Mouse (Mus musculus) ES-Bruce4 (cell line): Measurements from ENCODE around the gene Taar8c. TPM values are rescaled to one million over a fixed set of nuclear protein-coding genes. Genes with fewer than 3 reads are reported as not detected.
"Not testable (repeated sequence)": the region's sequence is repeated elsewhere in the genome, so short reads cannot be mapped to it uniquely, and the experiment has no call there.

Experiments used
- H3K27ac ChIP-seq: 2 replicates; pipeline ENCODE4 v1.5.1; 2012; ENCODE audit warnings: low read length, inconsistent platforms; ENCODE audit not compliant: insufficient read depth
- H3K27me3 ChIP-seq: 2 replicates; pipeline ENCODE4 v1.6.1; 2012; ENCODE audit warnings: mild to moderate bottlenecking, low read length, inconsistent platforms; ENCODE audit not compliant: control insufficient read depth, poor library complexity, insufficient read depth, severe bottlenecking
- H3K36me3 ChIP-seq: 2 replicates; pipeline ENCODE4 v1.6.1; 2012; ENCODE audit warnings: inconsistent platforms, mild to moderate bottlenecking, low read length, moderate library complexity; ENCODE audit not compliant: control insufficient read depth, poor library complexity, insufficient read depth, severe bottlenecking
- H3K4me1 ChIP-seq: one replicate; pipeline ENCODE4 v1.8.1; 2011; ENCODE audit warnings: low read length; ENCODE audit not compliant: control insufficient read depth, insufficient read depth
- H3K4me3 ChIP-seq: 2 replicates; pipeline ENCODE4 v1.5.1; 2011; ENCODE audit warnings: low read depth, mild to moderate bottlenecking, low read length
- H3K9ac ChIP-seq: 2 replicates; pipeline ENCODE4 v1.6.1; 2012; ENCODE audit warnings: low read depth, mild to moderate bottlenecking, inconsistent platforms; ENCODE audit not compliant: poor library complexity, severe bottlenecking
- H3K9me3 ChIP-seq: replicated peaks from 2 replicates; pipeline ENCODE4 v1.6.1; 2012; ENCODE audit warnings: mild to moderate bottlenecking, low read length, inconsistent platforms; ENCODE audit not compliant: control insufficient read depth, poor library complexity, insufficient read depth, severe bottlenecking
- CTCF ChIP-seq: IDR thresholded peaks from one replicate; pipeline ENCODE4 v1.8.1; 2011; ENCODE audit warnings: low read depth, low read length
- EP300 ChIP-seq: IDR thresholded peaks from 2 replicates; pipeline ENCODE4 v1.6.1; 2011; ENCODE audit warnings: low read depth, low read length; ENCODE audit not compliant: insufficient read depth
- POLR2A ChIP-seq: IDR thresholded peaks from one replicate; pipeline ENCODE4 v1.8.1; 2011; ENCODE audit warnings: low read length; ENCODE audit not compliant: insufficient read depth
- polyA plus RNA-seq: library from polyadenylated mRNA; stranded (reverse); fragments of >200 nt; gene quantifications from 2 replicates; pipeline ENCODE4 v1.2.4, GENCODE M21; 2011; ENCODE audit warnings: low read depth; ENCODE audit not compliant: missing spikeins, insufficient read depth, insufficient read length

Gene Taar8c
- polyA plus RNA-seq, 1 experiment, result not detected

DNA sequence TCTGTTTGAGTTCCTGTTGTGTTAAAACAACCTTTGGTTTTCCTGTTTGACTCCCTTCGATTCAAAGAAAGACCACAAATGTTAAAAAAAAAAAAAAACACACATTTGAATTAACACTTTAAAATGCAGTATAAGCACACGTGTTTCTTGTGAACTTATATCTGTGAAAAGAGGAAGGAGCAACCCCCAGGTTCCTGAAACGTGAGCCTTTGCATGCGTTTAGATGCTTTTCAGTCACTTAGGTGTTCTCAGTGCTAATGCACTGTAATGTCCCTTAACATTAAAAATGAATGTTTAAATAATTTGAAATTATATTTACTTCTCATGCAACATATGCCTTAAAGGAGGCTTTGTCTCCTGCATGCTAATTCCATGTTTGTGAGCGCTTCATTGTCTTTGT, 6.0 kb upstream of the Taar8c start:
- H3K9me3 ChIP-seq, result no peaks in the 10 kb centered on the region
- no peaks in the 10 kb centered on the region for H3K36me3 ChIP-seq
- no peaks in the 10 kb centered on the region for H3K27me3 ChIP-seq
- H3K4me3 ChIP-seq, result no peak overlapping the region
- no peaks in the 10 kb centered on the region for H3K4me1 ChIP-seq
- H3K27ac ChIP-seq, result no peak overlapping the region
- no peak overlapping the region for H3K9ac ChIP-seq
- no peak for TF ChIP-seq POLR2A
- TF ChIP-seq EP300, result no peak
- no peak for TF ChIP-seq CTCF

DNA sequence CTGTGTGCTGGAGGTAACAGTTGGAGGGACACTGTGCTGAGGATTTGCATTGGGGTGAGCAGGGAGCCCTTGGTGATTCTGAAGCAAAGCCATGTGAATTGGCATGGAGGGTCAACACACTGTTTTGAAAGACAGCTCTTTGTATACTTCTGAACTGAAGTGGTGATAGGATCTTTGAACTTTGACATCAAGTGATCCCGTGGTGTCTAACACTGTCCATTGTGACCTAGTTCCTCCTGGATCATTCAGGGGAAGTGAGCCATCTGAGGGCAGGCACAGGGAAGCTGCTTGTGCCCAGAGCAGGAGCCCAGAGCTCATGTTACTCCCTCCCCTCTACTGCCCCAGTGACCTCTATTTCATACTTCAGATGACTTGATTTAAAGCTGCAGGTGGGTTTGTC, 1.6 kb upstream of the Taar8c start:
- not testable (repeated sequence) for H3K27me3 ChIP-seq, H3K4me1 ChIP-seq, H3K36me3 ChIP-seq, H3K9ac ChIP-seq, H3K4me3 ChIP-seq, H3K27ac ChIP-seq, H3K9me3 ChIP-seq

DNA sequence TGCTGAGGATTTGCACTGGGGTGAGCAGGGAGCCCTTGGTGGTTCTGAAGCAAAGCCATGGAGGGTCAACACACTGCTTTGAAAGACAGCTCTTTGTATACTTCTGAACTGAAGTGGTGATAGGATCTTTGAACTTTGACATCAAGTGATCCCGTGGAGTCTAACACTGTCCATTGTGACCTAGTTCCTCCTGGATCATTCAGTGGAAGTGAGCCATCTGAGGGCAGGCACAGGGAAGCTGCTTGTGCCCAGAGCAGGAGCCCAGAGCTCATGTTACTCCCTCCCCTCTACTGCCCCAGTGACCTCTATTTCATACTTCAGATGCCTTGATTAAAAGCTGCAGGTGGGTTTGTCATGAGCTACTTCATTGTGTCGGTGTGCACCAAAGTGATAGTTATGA, 4.7 kb downstream of the Taar8c start:
- H3K36me3 ChIP-seq, H3K27ac ChIP-seq, H3K27me3 ChIP-seq, H3K4me3 ChIP-seq, H3K9ac ChIP-seq, H3K4me1 ChIP-seq, H3K9me3 ChIP-seq: not testable (repeated sequence)

DNA sequence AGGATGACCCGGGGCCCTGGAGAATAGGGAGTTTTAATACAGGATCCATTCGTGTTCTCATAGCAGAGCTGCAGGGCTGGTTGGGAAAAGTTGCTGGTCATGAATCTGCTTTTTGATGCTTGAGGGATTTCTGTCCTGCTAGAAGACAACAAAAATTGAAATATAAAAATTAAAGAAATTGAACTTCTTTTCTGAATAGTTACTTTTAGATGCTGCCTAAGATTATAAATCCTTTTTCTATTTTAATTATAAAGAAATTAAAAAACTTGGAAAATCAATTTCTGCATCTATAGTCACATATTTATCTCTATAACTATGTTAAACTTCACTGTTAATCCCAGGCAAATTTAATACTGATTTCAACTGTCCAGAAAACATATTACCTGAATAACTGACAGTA, 9.5 kb downstream of the Taar8c start, which contains the start of gene Taar8b:
Gene Taar8b, minus strand, starts transcription at position 101 of the 400 bp plus-strand sequence.
- no peak within 1 kb of the TSS for H3K9ac ChIP-seq
- H3K9me3 ChIP-seq, result no peaks in the 10 kb centered on the region
- no peak within 1 kb of the TSS for H3K4me3 ChIP-seq
- no peaks in the 10 kb centered on the region for H3K27me3 ChIP-seq
- H3K36me3 ChIP-seq, result no peaks in the 10 kb centered on the region
- TF ChIP-seq EP300, result no peak
- TF ChIP-seq CTCF, result no peak
- no peak for TF ChIP-seq POLR2A
- no peaks in the 10 kb centered on the region for H3K4me1 ChIP-seq
- no peak within 1 kb of the TSS for H3K27ac ChIP-seq

DNA sequence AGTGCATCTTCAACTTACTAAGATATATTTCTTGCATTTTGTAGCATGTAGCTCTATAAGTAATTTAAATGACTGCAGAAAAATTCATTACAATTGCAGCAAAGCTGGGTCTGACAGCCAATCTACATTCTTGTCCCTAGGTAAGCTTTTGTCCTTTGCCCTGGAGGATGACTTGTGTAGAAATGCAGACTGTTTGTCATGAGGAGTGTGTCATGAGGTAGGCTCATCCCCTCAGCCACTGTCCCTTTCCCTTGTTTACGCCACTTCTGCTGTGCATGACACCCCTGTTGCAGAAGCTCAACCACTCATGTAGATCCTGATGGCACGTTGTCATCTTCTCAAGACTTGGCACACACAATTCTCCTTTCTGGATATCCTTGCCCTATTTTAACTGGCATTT, 14.5 kb downstream of the Taar8c start:
- H3K36me3 ChIP-seq, result no peaks in the 10 kb centered on the region
- no peak overlapping the region for H3K27ac ChIP-seq
- H3K9me3 ChIP-seq, result no peaks in the 10 kb centered on the region
- H3K4me3 ChIP-seq, result no peak overlapping the region
- H3K27me3 ChIP-seq, result no peaks in the 10 kb centered on the region
- TF ChIP-seq EP300, result no peak
- no peaks in the 10 kb centered on the region for H3K4me1 ChIP-seq
- no peak overlapping the region for H3K9ac ChIP-seq

DNA sequence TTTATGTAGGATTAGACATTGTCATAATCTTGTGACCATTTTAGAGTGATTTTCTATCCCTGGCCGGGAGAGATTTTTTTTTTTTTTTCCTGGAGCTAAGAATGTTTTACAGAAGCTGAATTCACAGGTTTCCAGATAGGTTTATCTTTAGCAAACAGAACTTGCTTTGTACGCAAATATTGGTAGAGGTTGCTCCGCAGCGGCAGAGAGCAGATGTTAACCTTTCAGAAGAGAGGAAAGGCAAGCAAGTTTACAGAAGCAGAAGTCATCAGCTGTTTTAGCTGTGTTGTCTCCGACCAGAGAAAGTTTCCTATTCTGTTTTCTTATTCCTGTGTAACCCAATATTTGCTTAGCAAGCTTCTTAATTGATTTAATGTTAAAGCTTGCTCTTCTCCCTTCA, 15.2 kb downstream of the Taar8c start:
- no peaks in the 10 kb centered on the region for H3K9me3 ChIP-seq
- H3K9ac ChIP-seq, result no peak overlapping the region
- H3K27me3 ChIP-seq, result no peaks in the 10 kb centered on the region
- H3K4me1 ChIP-seq, result no peaks in the 10 kb centered on the region
- no peak overlapping the region for H3K27ac ChIP-seq
- TF ChIP-seq EP300, result no peak
- no peaks in the 10 kb centered on the region for H3K36me3 ChIP-seq
- H3K4me3 ChIP-seq, result no peak overlapping the region

DNA sequence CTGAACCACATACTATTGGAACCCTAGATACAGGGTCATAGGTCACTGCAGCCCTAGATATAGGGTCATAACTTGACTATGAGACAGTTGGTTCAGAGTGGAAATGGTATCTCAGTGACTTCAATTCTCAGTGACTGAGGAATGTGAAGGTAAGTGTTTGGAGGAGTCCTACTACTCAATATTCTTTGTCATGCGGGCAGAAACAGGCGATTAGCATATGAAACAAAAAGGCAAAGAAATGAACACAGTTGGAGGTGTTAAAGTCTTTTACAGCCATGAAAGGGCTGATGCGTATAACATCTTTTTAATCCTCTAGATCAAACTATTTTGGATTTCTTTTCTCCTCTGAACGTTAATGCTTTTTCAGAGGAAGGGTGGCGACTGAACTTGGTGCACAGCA, 15.8 kb downstream of the Taar8c start:
- Histone ChIP-seq H3K4me1 (no peaks in the 10 kb centered on the region), H3K27me3 (no peaks in the 10 kb centered on the region), H3K27ac (no peak overlapping the region), H3K9me3 (no peaks in the 10 kb centered on the region), H3K4me3 (no peak overlapping the region), H3K9ac (no peak overlapping the region), H3K36me3 (no peaks in the 10 kb centered on the region)
- TF ChIP-seq EP300, result no peak
- TF ChIP-seq CTCF, result no peak
- TF ChIP-seq POLR2A, result no peak
